Mouse (Mus musculus) fibroblast of lung, adult 2 months (primary cell): ENCODE measurements around the gene Mcfd2.
A peak's percentile ranks its signal among the peaks of the same experiment; 100 is the strongest.

Experiments
- DNase-seq: peaks from one replicate; pipeline ENCODE4 v3.0.0-alpha.2; 2011; ENCODE audit warnings: low read depth

Mcfd2 gene

GRCm38 (mm10) chr17:87288131-87288530 is 22.4 kb upstream of the Mcfd2 start:
- DNase-seq, result no peak

- no peak for DNase-seq
These were observed 21.6 kb upstream of the Mcfd2 start for GRCm38 (mm10) chr17:87287197-87287777.

- DNase-seq, result no peak
These were observed 20.9 kb upstream of the Mcfd2 start for GRCm38 (mm10) chr17:87286481-87287143.

GRCm38 (mm10) chr17:87285731-87286465 is 20.2 kb upstream of the Mcfd2 start:
- no peak for DNase-seq

- no peak for DNase-seq
These were observed 18.8 kb upstream of the Mcfd2 start for GRCm38 (mm10) chr17:87284482-87285040.

GRCm38 (mm10) chr17:87283755-87284481 is 18.2 kb upstream of the Mcfd2 start:
- no peak for DNase-seq

- DNase-seq, result no peak
These were observed 17.5 kb upstream of the Mcfd2 start for GRCm38 (mm10) chr17:87283055-87283754.

- peak; percentile 74 for DNase-seq
These were observed 16.9 kb upstream of the Mcfd2 start, which contains the start of gene Ttc7 for GRCm38 (mm10) chr17:87282706-87283053. Gene Ttc7 (plus strand): TSS chr17:87282886.

- DNase-seq, result peak; percentile 92
These were observed 16.4 kb upstream of the Mcfd2 start for GRCm38 (mm10) chr17:87282007-87282705.

GRCm38 (mm10) chr17:87275363-87276341 is 9.9 kb upstream of the Mcfd2 start:
- no peak for DNase-seq

- no peak for DNase-seq
These were observed 3.7 kb upstream of the Mcfd2 start for GRCm38 (mm10) chr17:87269454-87269853.

GRCm38 (mm10) chr17:87264927-87265791 is 576 bp downstream of the Mcfd2 start:
- DNase-seq, result no peak

GRCm38 (mm10) chr17:87264054-87264830 is 1.5 kb downstream of the Mcfd2 start:
- DNase-seq, result no peak

GRCm38 (mm10) chr17:87263401-87263800 is 2.3 kb downstream of the Mcfd2 start:
- DNase-seq, result no peak

GRCm38 (mm10) chr17:87255672-87256071 is 10.1 kb downstream of the Mcfd2 start:
- no peak for DNase-seq

- DNase-seq, result no peak
These were observed 11.4 kb downstream of the Mcfd2 start for GRCm38 (mm10) chr17:87254384-87254783.

- DNase-seq, result no peak
These were observed 19.6 kb downstream of the Mcfd2 start for GRCm38 (mm10) chr17:87246103-87246502.

GRCm38 (mm10) chr17:87237826-87238225 is 27.9 kb downstream of the Mcfd2 start:
- no peak for DNase-seq
